Mouse (Mus musculus): Measurements from ENCODE around the gene Surf4. TPM values are rescaled to one million over a fixed set of nuclear protein-coding genes. Genes with fewer than 3 reads are reported as not detected.

Surf4 gene
- 10 to 100 TPM; 46.2 to 51.8 (median 49.9) TPM for total RNA-seq (2022)

- peak; percentile 78 to 93 for DNase-seq (ENCODE audit: low spot score in 2 of 2)
Observed at GRCm38 (mm10) chr2:26933304-26934055, at the start of gene Surf4, which contains the start of gene Stkld1. Gene Surf4, minus strand, starts transcription at chr2:26933928. Gene Stkld1, plus strand, starts transcription at chr2:26934047.

GRCm38 (mm10) chr2:26980361-26980760, 46.6 kb upstream of the Surf4 start:
- DNase-seq (ENCODE audit: low spot score in 2 of 2), result no peak

GRCm38 (mm10) chr2:26973960-26974359, 40.2 kb upstream of the Surf4 start:
- DNase-seq (ENCODE audit: low spot score in 2 of 2), result no peak

GRCm38 (mm10) chr2:26973116-26973515, 39.4 kb upstream of the Surf4 start, which contains the start of gene Adamts13:
Gene Adamts13, plus strand, starts transcription at chr2:26973416.
- DNase-seq (ENCODE audit: low spot score in 2 of 2), result no peak

GRCm38 (mm10) chr2:26967262-26967661, 33.5 kb upstream of the Surf4 start:
- no peak for DNase-seq (ENCODE audit: low spot score in 2 of 2)

DNA sequence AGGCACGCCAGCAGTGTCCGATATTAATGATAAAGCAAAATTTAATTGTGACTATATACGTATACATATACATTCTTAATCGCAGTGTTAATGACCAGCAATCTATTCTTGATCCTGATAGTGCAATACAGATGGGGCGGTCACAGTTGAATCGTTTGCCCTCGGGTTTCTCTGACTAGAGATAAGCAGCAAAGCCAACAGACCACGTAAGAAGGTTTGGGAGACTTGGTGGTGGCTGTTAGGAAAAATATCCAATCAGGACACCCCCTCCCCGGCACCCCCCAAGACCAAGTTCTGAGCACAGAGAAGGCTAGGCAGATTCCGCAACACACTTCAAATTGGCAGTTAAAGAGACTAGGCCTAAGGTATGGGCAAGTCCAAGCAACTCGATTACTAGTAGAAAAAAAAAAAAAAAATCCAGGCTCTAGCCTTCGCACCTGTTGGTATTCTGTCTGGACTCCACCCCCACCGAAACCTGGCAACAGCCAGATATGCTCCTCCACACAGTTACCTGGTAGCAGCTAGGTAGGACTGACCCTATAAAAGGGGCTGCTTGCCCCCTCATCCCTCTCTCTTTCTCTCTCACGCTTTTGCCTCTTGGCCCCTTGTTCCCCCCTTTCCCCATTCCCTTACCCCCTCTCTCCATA, 31.1 kb upstream of the Surf4 start:
- no peak for DNase-seq (ENCODE audit: low spot score in 2 of 2)

GRCm38 (mm10) chr2:26963923-26964723, 30.4 kb upstream of the Surf4 start, which contains the start of gene Rexo4:
Gene Rexo4, minus strand, starts transcription at chr2:26964386.
- DNase-seq (ENCODE audit: low spot score in 2 of 2), result peak; percentile 94

- no peak for DNase-seq (ENCODE audit: low spot score in 2 of 2)
Observed at GRCm38 (mm10) chr2:26960756-26961155, 27.0 kb upstream of the Surf4 start.

DNA sequence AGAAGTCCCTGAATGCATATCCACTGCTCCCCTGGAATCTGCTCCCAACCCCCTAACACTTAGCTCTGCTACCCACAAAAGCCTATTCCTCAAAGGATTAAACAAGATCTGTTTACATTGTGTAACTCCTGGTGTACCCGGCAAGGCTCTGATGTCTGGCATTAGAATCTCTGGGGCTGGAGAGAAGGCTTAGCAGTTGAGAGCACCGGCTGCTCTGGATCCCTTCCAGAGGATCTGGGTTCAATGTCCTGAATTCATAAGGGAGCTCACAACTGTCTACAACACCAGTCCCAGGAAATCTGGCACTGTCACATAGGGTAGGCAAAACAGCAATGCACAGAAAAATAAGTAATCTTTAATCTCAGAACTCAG, 23.7 kb upstream of the Surf4 start:
- no peak for DNase-seq (ENCODE audit: low spot score in 2 of 2)

- DNase-seq (ENCODE audit: low spot score in 2 of 2), result no peak
Observed at GRCm38 (mm10) chr2:26956811-26957487, 23.2 kb upstream of the Surf4 start.

GRCm38 (mm10) chr2:26954735-26955395, 21.1 kb upstream of the Surf4 start:
- no peak for DNase-seq (ENCODE audit: low spot score in 2 of 2)

DNA sequence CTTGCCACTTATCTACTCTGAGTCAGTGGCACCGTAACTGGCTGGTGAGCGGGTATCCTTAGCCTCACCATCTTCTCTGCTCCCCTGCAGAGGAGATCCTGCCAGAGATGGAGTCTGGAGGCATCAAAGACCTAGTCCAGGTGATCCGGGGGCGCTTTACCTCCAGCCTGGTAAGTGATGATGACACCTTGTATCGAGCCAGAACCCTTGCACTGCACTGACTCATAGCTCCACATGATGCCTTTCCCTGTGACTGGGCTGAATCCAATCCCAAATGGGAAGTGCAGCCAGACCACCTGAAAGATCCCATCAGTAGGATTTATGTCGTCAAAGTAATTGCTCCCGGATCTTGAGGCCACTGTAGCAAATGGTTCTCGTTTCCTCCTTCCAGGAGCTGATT, 19.1 kb upstream of the Surf4 start:
- DNase-seq (ENCODE audit: low spot score in 2 of 2), result peak in 1 of 2 experiments; percentile 28

DNA sequence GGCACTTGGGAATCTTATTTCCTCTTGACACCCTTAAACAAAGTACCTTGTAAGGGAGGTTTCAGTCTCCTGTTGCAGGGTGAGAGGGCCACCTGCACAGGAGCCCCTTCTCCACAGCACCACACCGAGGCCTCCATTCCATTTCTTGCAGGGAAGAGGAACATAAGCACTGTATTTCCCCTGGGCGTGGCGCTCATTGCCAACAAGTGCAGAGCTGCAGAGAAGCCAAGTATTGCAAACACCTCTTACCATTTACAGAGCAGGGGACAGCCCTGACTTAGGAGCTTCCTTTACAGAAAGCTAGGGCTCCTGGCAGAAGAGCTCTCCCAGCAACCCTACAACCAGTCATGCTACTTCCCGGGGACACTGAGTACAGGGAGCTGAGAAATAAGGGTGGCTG, 18.5 kb upstream of the Surf4 start:
- no peak for DNase-seq (ENCODE audit: low spot score in 2 of 2)

DNA sequence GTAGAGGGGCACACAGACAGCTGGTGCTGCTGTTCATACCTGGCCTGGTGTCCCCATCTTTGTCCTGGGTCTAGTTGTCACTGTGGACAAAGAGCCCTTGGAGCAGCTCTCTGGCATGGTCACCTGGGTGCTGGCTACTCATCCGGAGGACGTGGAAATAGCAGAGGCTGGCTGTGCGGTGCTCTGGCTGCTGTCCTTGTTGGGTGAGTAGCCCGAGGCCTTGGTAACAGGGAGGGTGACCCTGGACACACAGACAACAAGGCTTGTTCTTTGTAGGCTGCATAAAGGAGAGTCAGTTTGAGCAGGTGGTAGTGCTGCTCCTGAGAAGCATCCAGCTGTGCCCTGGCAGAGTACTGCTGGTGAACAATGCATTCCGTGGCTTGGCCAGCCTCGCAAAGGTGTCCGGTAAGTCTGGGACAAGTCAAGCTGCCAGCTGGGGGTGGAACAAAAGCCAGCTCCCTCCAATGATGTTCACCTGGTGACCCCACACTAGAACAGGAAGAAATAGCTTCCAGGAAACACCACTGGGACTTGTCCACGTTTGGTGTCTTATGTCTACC, 17.7 kb upstream of the Surf4 start:
- no peak for DNase-seq (ENCODE audit: low spot score in 2 of 2)

- DNase-seq (ENCODE audit: low spot score in 2 of 2), result no peak
Observed at GRCm38 (mm10) chr2:26950411-26950810, 16.7 kb upstream of the Surf4 start.

DNA sequence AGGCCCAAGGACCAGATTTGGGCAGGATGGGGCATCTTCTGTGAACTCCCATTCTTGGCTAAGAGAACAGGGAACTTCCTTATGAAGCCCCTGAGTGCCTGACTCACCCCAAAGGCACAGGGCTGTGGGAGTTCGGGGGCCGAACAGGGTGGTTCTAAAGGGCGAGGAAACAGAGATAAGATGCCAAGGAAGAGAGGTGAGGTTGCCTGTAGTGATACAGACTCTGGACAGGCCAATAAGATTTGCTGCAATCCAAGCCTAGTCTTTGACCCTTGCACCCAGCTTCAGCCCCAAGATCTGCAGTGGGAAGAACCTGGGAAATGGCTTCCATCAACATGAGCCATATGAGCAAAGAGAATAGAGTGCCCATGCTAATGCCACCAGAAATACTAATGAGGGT, 9.5 kb upstream of the Surf4 start:
- DNase-seq (ENCODE audit: low spot score in 2 of 2), result no peak

GRCm38 (mm10) chr2:26941539-26941938, 7.8 kb upstream of the Surf4 start:
- DNase-seq (ENCODE audit: low spot score in 2 of 2), result no peak

DNA sequence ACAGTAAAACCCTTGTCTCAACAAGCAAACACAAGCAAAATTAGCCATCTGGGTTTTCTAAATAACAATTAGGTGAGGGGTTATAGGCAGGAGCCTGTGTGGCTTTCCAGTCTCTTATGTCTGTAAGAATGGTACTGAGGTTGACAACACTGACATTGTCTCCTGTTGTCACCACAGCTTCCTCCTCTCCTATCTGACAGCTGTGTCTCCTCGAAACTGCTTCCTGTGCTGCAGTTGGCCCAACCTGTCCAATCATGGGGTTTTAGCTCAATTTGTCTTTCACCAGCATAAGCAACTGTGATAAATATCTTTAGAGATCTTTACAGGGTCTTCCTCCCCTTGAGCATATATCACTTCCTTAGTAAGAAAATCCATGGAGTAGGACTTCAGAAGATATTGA, 2.7 kb upstream of the Surf4 start:
- no peak for DNase-seq (ENCODE audit: low spot score in 2 of 2)

GRCm38 (mm10) chr2:26935286-26935685, 1.6 kb upstream of the Surf4 start:
- DNase-seq (ENCODE audit: low spot score in 2 of 2), result no peak

GRCm38 (mm10) chr2:26932473-26933303, 1.0 kb downstream of the Surf4 start:
- no peak for DNase-seq (ENCODE audit: low spot score in 2 of 2)

All from left cerebral cortex, adult 8-10 months (tissue).